Mouse (Mus musculus) adrenal gland, postnatal 10 days (tissue): ENCODE data around the gene Exosc2. TPM values are rescaled to one million over a fixed set of nuclear protein-coding genes. Genes with fewer than 3 reads are reported as not detected.

Experiments
- DNase-seq: peaks from one replicate; pipeline ENCODE4 v3.0.0; 2021; ENCODE audit warnings: mixed read lengths
- total RNA-seq, 2 experiments: library from RNA; stranded (reverse); gene quantifications; 2 replicates each; pipeline ENCODE4 v1.2.3; 2021

Exosc2 gene
- total RNA-seq, 2 experiments from 2014 or later, result 20.9 to 23.0 TPM

GRCm38 (mm10) chr2:31727576-31728277, 57.2 kb downstream of the Exosc2 start:
- no peak for DNase-seq

- no peak for DNase-seq
Observed at GRCm38 (mm10) chr2:31730640-31731039, 60.1 kb downstream of the Exosc2 start.

Other genes starting within 250 kb of the Exosc2 start
- 100 to 1,000 TPM in 1 of 2 experiments, 10 to 100 TPM in 1; 61.2 to 175 TPM for gene Ass1, start 200.5 kb upstream of the Exosc2 start, total RNA-seq
- 10 to 100 TPM; 52.6 to 56.6 TPM for gene Fubp3, start 98.1 kb upstream of the Exosc2 start, total RNA-seq
- not detected for gene Prdm12, start 30.7 kb upstream of the Exosc2 start, total RNA-seq
- gene Abl1, start 17.7 kb downstream of the Exosc2 start, total RNA-seq, result 10 to 100 TPM; 54.7 to 73.2 TPM
- gene Qrfp, start 139.9 kb downstream of the Exosc2 start, total RNA-seq, result not detected
- gene Fibcd1, start 175.3 kb downstream of the Exosc2 start, total RNA-seq, result under 1 TPM; 0.27 to 0.39 TPM
- 10 to 100 TPM; 11.3 to 11.4 TPM for gene Lamc3, start 216.6 kb downstream of the Exosc2 start, total RNA-seq